Mouse (Mus musculus) layer of hippocampus, adult 18-20 months (tissue): Measurements from ENCODE around the gene Tgm6. TPM values are rescaled to one million over a fixed set of nuclear protein-coding genes. Genes with fewer than 3 reads are reported as not detected.
A peak's percentile ranks its signal among the peaks of the same experiment; 100 is the strongest.

Source experiments
- DNase-seq, 2 experiments: peaks; one replicate each; pipeline ENCODE4 v3.0.0; 2022; ENCODE audit warnings: low spot score in 2 of 2
- total RNA-seq, 2 experiments: library from RNA; stranded (reverse); gene quantifications; 2 replicates each; pipeline ENCODE4 v1.2.3; 2021

Gene Tgm6
- total RNA-seq, 2 experiments from 2014 or later, result 0.17 TPM; not detected in 1

DNA sequence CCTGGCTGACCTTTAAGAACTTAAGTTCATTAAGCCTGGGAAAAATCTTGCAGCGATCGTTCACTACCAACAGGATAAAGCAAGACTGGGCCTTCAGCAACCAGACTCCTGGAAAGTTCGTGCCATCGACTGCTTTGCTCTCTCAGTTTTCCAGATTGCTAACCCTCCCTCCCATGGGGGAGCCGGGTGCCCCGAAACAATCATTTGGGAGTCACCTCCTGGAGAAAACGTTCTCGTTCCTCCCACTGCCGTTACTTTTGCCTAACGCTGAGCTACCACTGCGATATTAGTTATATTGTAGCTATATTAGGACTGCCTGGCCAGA lies 66.1 kb downstream of the Tgm6 start:
- DNase-seq, result no peak

DNA sequence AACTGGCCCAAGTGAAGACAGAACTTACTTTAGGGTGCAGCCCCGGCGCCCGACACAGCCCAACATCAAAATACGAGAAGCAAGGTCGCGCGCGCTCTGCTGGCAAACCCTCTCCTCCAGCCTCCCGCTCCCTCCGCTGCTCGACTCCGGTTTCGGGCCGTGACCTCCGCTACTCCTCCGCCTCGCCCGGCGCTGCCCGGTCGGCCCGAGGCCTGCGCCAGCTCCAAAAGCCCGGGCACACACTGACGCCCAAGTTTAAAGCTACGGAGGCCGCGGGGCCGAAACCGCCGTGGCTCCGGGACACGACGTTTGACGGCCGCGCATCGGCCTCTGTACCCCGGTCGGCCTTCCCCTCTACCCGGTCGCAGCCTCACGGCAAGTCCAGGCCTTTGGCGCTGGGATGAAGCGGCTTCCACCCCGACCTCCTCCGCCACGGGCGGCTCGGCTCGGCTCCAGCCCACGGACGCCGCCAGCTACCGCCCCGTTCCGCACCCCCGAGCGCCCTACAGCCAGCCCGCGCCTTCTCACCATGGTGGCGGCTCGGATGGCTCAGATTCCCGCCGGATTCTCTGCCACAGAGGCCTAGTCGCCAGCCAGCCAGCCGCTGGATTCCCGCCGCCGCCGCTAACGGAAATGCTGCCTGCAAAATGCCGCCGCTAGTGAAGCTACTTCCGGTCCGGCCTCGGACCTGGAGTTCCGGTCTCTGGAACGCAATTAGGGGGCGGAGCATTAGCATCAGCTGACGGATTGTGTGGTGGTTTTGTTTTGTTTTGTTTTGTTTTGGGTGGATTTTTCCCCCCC lies 66.7 kb downstream of the Tgm6 start, which contains the start of gene Snrpb:
Gene Snrpb, minus strand, starts transcription at position 698 of the 801 bp plus-strand sequence.
- peak; percentile 85 to 92 for DNase-seq

DNA sequence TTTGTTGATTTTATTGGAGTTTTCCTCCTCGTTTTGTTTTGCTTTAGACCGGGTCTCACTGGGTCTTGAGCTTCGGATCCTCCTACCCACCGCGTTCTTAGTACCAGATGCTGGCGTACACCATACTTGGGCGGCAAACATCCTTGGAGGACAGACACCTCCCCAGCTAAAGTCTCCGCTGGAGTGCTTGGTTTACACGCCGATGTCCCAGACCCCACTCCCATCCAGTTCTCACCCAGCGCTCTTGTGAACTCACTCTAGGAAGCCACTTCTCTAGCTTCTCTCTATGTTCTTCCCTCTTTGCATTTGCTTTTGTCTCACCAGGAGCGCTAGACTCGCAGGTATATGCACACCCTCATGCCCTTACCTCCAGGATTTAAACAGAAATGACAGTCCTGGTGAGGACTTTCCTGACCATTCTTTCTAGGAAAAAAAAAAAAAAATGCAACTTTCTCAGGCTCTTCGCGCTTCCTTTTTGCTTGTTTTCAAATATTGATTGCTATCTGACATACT lies 67.3 kb downstream of the Tgm6 start:
- DNase-seq, result peak in 1 of 2 experiments; percentile 31

DNA sequence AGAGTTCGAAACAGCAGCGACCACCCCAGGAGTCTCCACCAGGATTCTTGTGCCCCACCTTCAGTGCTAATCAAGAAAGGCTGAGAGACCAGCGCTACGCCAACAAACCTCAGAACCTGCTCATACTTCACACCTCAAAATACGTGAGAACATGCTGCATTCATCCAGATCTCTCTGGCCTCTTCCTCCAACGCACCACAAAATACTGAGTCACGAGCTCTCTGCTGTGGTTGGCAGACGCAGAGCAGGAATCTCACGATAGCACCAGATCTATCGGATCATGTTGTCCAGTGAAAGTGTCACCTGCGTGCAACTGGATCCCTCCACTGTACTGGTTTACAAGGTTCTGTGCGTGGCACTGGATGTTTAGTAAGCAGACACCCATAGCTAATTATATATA lies 76.2 kb downstream of the Tgm6 start:
- DNase-seq, result no peak

DNA sequence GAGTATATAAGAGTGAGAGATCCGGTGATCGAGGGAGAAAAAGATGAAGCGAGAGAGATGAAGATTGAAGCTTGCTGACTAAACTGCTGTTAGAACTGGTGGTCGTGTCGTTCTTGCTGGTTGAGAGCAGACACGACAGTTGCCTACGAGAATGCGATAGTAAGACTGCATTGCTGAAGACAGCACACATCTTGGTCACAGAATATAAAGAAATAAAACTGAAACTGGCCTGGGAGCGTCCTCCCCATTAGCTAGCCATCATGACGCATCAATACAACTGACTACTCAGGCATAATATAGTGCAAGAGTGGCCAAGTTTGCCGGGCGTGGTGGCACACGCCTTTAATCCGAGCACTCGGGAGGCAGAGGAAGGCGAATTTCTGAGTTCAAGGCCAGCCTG lies 82.7 kb downstream of the Tgm6 start, which contains the start of gene Tmc2:
Gene Tmc2, plus strand, starts transcription at position 301 of the 400 bp plus-strand sequence.
- no peak for DNase-seq

DNA sequence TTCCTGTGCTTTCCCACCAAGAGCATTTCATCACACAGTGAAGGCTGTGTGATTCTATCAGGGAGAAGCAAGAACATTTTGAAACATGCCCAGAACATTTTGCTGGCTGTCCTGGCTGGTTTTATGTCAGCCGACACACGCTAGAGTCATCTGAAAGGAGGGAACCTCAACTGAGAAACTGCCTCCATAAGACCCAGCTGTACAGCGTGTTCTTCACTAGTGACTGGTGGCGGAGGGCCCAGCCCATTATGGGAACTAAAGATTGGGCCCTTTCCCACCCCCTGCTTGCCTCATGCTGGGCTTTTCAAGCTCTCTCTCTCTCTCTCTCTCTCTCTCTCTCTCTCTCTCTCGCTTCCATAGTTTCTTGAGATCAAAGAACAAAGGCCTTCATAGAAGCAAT lies 88.7 kb downstream of the Tgm6 start:
- DNase-seq, result no peak

Other genes with a start within 250 kb of the Tgm6 start
- under 1 TPM; 0.28 to 0.37 TPM for gene Tgm3, start 100.1 kb upstream of the Tgm6 start, total RNA-seq
- gene Snrpb, start 67.0 kb downstream of the Tgm6 start, total RNA-seq, result 100 to 1,000 TPM; 113 to 115 TPM
- gene Tmc2, start 82.8 kb downstream of the Tgm6 start, total RNA-seq, result under 1 TPM in 1 of 2 experiments, not detected in 1; 0.12 TPM
- 100 to 1,000 TPM; 122 to 153 TPM for gene Nop56, start 162.0 kb downstream of the Tgm6 start, total RNA-seq
- gene Idh3b, start 172.1 kb downstream of the Tgm6 start, total RNA-seq, result 100 to 1,000 TPM; 316 to 319 TPM
- gene Ebf4, start 182.8 kb downstream of the Tgm6 start, total RNA-seq, result 1 to 10 TPM; 9.1 to 10.0 TPM